Mouse (Mus musculus): ENCODE results near the gene Zfp61. TPM values are rescaled to one million over a fixed set of nuclear protein-coding genes. Genes with fewer than 3 reads are reported as not detected.
"Not testable (repeated sequence)": the region's sequence is repeated elsewhere in the genome, so short reads cannot be mapped to it uniquely, and the experiment has no call there.

Zfp61 gene
- total RNA-seq, 2 experiments from 2014 or later: 25.1 to 26.7 TPM

- DNase-seq (ENCODE audit: low spot score in 2 of 2): no peak
Observed at GRCm38 (mm10) chr7:24297361-24298095, 3.5 kb downstream of the Zfp61 start.

- DNase-seq (ENCODE audit: low spot score in 2 of 2): no peak
Observed at GRCm38 (mm10) chr7:24296386-24296785, 4.6 kb downstream of the Zfp61 start.

GRCm38 (mm10) chr7:24295376-24295775, 5.7 kb downstream of the Zfp61 start:
- DNase-seq (ENCODE audit: low spot score in 2 of 2): no peak

- DNase-seq (ENCODE audit: low spot score in 2 of 2): no peak
Observed at GRCm38 (mm10) chr7:24294763-24295162, 6.3 kb downstream of the Zfp61 start.

GRCm38 (mm10) chr7:24293061-24293851, 7.8 kb downstream of the Zfp61 start:
- DNase-seq (ENCODE audit: low spot score in 2 of 2): no peak

GRCm38 (mm10) chr7:24291387-24292090, 9.5 kb downstream of the Zfp61 start:
- DNase-seq (ENCODE audit: low spot score in 2 of 2): no peak

GRCm38 (mm10) chr7:24290106-24290693, 10.8 kb downstream of the Zfp61 start:
- DNase-seq (ENCODE audit: low spot score in 2 of 2): no peak

- no peak for DNase-seq (ENCODE audit: low spot score in 2 of 2)
Observed at GRCm38 (mm10) chr7:24288512-24288911, 12.5 kb downstream of the Zfp61 start.

GRCm38 (mm10) chr7:24287670-24288069, 13.4 kb downstream of the Zfp61 start:
- no peak for DNase-seq (ENCODE audit: low spot score in 2 of 2)

GRCm38 (mm10) chr7:24286916-24287315, 14.1 kb downstream of the Zfp61 start:
- no peak for DNase-seq (ENCODE audit: low spot score in 2 of 2)

- DNase-seq (ENCODE audit: low spot score in 2 of 2): no peak
Observed at GRCm38 (mm10) chr7:24286090-24286489, 14.9 kb downstream of the Zfp61 start.

GRCm38 (mm10) chr7:24280858-24281145, 20.2 kb downstream of the Zfp61 start:
- DNase-seq (ENCODE audit: low spot score in 2 of 2): no peak

GRCm38 (mm10) chr7:24280031-24280857, 20.8 kb downstream of the Zfp61 start:
- DNase-seq (ENCODE audit: low spot score in 2 of 2): no peak

- not testable (repeated sequence) for DNase-seq (ENCODE audit: low spot score in 2 of 2)
Observed at GRCm38 (mm10) chr7:24278771-24279170, 22.3 kb downstream of the Zfp61 start.

- DNase-seq (ENCODE audit: low spot score in 2 of 2): no peak
Observed at GRCm38 (mm10) chr7:24274456-24274855, 26.6 kb downstream of the Zfp61 start.

- DNase-seq (ENCODE audit: low spot score in 2 of 2): no peak
Observed at GRCm38 (mm10) chr7:24271191-24271590, 29.8 kb downstream of the Zfp61 start.

GRCm38 (mm10) chr7:24270288-24270672, 30.8 kb downstream of the Zfp61 start, which contains the start of gene Zfp93:
TSS of gene Zfp93 (plus strand) at chr7:24270420.
- DNase-seq (ENCODE audit: low spot score in 2 of 2): peak; percentile 70 to 77

GRCm38 (mm10) chr7:24269667-24270287, 31.3 kb downstream of the Zfp61 start:
- no peak for DNase-seq (ENCODE audit: low spot score in 2 of 2)

- DNase-seq (ENCODE audit: low spot score in 2 of 2): no peak
Observed at GRCm38 (mm10) chr7:24269256-24269655, 31.8 kb downstream of the Zfp61 start.
